Mouse (Mus musculus) left cerebral cortex, postnatal 10 days (tissue): ENCODE results near the gene Supt16. TPM values are rescaled to one million over a fixed set of nuclear protein-coding genes. Genes with fewer than 3 reads are reported as not detected.
A peak's percentile ranks its signal among the peaks of the same experiment; 100 is the strongest.

ENCODE experiments used
- DNase-seq, 2 experiments: peaks; one replicate each; pipeline ENCODE4 v3.0.0; 2021 to 2022; ENCODE audit warnings: low spot score in 2 of 2, mixed read lengths in 1 of 2; ENCODE audit errors: extremely low spot score in 1 of 2
- intact Hi-C: fragments of 180-260 bp; cut with DNase I; formaldehyde crosslinking; loops from one replicate; pipeline ENCODE4 v1.15.1; 2025
- total RNA-seq, 2 experiments: library from RNA; stranded (reverse); gene quantifications; 2 replicates each; pipeline ENCODE4 v1.2.3; 2021

The Supt16 gene
- total RNA-seq, 2 experiments from 2014 or later: 48.3 to 53.1 TPM

- DNase-seq: no peak
- intact Hi-C loops: no loop called here
Measured at GRCm38 (mm10) chr14:52155008-52155407, 42.2 kb downstream of the Supt16 start.

- no peak for DNase-seq
- intact Hi-C loops: no loop called here
Measured at GRCm38 (mm10) chr14:52152613-52153012, 44.6 kb downstream of the Supt16 start.

- DNase-seq: peak in 1 of 2 experiments; percentile 49
- intact Hi-C loops: no loop called here
Measured at GRCm38 (mm10) chr14:52152179-52152578, 45.0 kb downstream of the Supt16 start.

DNA sequence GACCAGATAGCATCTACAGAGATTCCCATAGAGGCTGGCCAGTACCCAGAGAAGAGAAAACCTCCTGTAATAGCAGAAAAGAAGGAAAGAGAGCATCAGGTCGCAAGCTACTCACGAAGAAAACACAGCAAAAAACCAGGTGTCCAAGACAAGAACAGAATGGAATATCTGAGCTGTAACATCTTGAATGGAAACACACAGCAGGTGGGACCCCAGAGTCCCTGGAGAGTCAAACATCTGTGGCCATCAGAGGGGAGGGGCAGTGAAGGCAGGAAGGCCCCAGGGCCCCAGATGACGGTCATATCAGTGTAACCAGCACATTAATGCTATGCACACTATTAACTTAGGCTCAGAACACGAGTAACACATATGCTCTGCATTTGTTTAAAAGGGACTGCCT lies 47.3 kb downstream of the Supt16 start:
- no peak for DNase-seq
- intact Hi-C loops: no loop called here

GRCm38 (mm10) chr14:52146540-52146939 lies 50.7 kb downstream of the Supt16 start:
- intact Hi-C loops: no loop called here
- DNase-seq: no peak

- no peak for DNase-seq
- intact Hi-C loops: no loop called here
Measured at GRCm38 (mm10) chr14:52144165-52144564, 53.1 kb downstream of the Supt16 start.

GRCm38 (mm10) chr14:52141445-52142127 lies 55.6 kb downstream of the Supt16 start:
- intact Hi-C loops: no loop called here

GRCm38 (mm10) chr14:52140577-52141444 lies 56.4 kb downstream of the Supt16 start:
- no peak for DNase-seq
- intact Hi-C loops: no loop called here

More at GRCm38 (mm10) chr14:52141445-52142127, 55.6 kb downstream of the Supt16 start:
- no peak for DNase-seq

DNA sequence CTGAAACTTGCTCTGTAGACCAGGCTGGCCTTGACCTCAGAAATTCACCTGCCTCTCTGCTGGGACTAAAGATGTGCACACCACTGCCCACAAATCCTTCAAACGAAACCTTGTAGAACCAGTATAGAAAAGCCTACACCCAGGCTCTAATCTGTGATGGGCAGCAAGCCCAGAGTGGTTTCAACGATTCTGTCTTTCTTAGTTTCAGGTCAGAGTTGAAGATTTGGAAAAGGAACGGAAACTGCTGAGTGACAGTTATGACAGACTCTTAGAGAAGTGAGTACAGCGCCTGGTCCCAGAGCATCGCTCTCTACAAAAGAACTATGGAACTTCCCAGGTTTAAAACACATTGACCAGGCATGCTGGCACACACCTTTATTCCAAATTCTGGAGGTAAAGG lies 63.6 kb downstream of the Supt16 start:
- intact Hi-C loops: no loop called here
- DNase-seq: no peak

DNA sequence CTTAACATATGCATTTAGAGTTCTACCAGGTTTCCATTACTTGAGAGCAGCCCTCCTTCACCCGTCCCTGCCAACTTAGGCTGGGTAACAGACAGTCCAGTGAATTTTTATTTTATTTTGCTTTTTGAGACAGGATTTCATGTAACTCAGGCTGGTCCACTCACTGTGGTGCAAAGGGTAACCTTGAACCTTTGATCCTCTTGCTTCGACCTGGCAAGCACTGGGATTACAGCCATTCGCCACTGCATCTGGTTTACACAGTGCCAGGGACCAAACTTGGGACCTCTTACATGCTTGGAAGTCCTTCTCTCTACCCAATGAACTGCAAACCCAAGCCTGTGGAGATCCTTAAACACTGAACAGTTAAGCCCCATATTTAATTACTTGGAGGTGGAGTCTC lies 72.6 kb downstream of the Supt16 start:
- intact Hi-C loops: loop anchor here (5.0 kb wide), 1 partner anchor 68 kb away; no protein-coding TSS in a partner anchor
- DNase-seq: no peak

GRCm38 (mm10) chr14:52123918-52124317 lies 73.3 kb downstream of the Supt16 start:
- peak; percentile 51 to 72 for DNase-seq
- intact Hi-C loops: loop anchor here (5.0 kb wide), 1 partner anchor 68 kb away; no protein-coding TSS in a partner anchor

GRCm38 (mm10) chr14:52120169-52120568 lies 77.0 kb downstream of the Supt16 start:
- intact Hi-C loops: loop anchor here (5.0 kb wide), 1 partner anchor 72 kb away; no protein-coding TSS in a partner anchor

GRCm38 (mm10) chr14:52118823-52119608 lies 78.2 kb downstream of the Supt16 start:
- DNase-seq: peak; percentile 27 to 71
- intact Hi-C loops: no loop called here

More at GRCm38 (mm10) chr14:52120169-52120568, 77.0 kb downstream of the Supt16 start:
- no peak for DNase-seq

DNA sequence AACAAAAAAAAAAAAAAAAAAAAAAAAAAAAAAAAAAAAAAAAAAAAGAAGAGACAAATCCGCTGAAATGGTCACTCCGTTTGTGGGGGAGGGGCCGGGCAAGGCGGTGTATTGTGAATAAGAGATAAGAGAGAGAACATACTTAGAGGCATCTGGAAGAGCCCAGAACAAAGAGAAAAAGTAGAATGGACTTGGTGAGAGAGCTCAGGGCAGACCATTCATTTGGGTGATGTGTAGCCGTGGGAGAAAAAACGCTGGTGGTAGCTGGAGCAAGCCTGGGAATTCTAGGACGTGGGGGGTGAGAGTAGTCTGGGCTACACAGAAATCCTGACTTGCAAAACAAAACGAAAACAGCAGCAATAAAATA lies 78.8 kb downstream of the Supt16 start:
- intact Hi-C loops: no loop called here
- no peak for DNase-seq

- no peak for DNase-seq
- intact Hi-C loops: no loop called here
Measured at GRCm38 (mm10) chr14:52117241-52117640, 80.0 kb downstream of the Supt16 start.

- intact Hi-C loops: no loop called here
Measured at GRCm38 (mm10) chr14:52114101-52114500, 83.1 kb downstream of the Supt16 start.

More at GRCm38 (mm10) chr14:52114101-52114500, 83.1 kb downstream of the Supt16 start:
- no peak for DNase-seq
